Mouse (Mus musculus) brain, embryonic 14.5 days (tissue): ENCODE results near the gene Ccdc3. TPM values are rescaled to one million over a fixed set of nuclear protein-coding genes. Genes with fewer than 3 reads are reported as not detected.

Source experiments
- DNase-seq: peaks from one replicate; pipeline ENCODE4 v3.0.0-alpha.2; 2011; ENCODE audit warnings: low read depth
- CTCF ChIP-seq: fragments of 200-500 bp; IDR thresholded peaks from 2 replicates; pipeline ENCODE4 v1.5.1; 2012; ENCODE audit warnings: inconsistent platforms, mild to moderate bottlenecking, moderate library complexity, borderline replicate concordance; ENCODE audit not compliant: insufficient read depth, insufficient read length; ENCODE audit errors: extremely low read depth
- POLR2A ChIP-seq: fragments of 200-500 bp; IDR thresholded peaks from 2 replicates; pipeline ENCODE4 v1.6.1; 2012; ENCODE audit warnings: mild to moderate bottlenecking, inconsistent platforms, borderline replicate concordance; ENCODE audit not compliant: poor library complexity, insufficient read depth, insufficient read length, severe bottlenecking; ENCODE audit errors: extremely low read depth
- polyA plus RNA-seq: library from polyadenylated mRNA; depleted of rRNA; stranded (reverse); fragments of >200 nt; gene quantifications from 2 replicates; pipeline ENCODE4 v1.2.3, GENCODE M21; 2012

The Ccdc3 gene
- polyA plus RNA-seq, 1 experiment, result 10.2 TPM

GRCm38 (mm10) chr2:5200817-5201364 lies 63.3 kb downstream of the Ccdc3 start:
- TF ChIP-seq CTCF, result no peak
- TF ChIP-seq POLR2A, result no peak
- peak; percentile 13 for DNase-seq

DNA sequence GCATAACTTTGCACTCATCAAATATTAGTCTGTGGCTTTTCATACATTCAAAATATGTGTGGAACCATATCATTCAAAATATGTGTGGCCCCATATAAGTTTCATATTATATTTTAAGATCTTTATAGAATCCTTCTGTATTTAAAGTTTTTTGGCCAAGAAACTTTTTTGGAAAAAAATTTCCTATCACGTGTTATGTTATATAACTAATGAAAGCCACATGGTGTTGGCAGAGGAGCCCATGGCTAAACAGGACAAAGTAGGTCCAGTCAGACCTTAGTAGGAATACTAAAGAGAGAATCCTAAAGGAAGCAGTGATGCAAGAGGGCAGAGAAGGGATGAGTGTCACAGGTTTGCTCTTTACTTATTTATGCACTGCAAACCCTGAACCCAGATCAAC lies 65.6 kb downstream of the Ccdc3 start:
- no peak for DNase-seq
- TF ChIP-seq CTCF, result no peak
- no peak for TF ChIP-seq POLR2A

DNA sequence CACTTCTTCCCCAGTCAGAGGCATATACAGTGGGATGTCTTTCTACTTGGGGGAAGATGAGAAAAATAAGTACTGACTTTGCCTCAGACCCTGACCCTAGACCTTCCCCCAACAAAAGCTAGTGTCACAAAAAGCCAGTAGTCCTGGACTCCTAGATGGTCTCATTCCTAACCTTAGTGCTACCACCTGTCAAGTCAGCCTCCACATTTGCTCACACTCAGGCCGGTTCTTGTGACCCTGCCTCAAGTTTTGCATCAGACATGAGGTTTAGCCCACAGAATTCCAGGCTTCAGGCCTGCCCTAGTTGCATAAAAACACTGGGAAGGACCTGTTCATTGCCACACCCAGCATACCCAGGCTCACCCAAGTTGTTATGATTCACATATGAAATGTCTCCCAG lies 67.4 kb downstream of the Ccdc3 start:
- TF ChIP-seq POLR2A (no peak), CTCF (no peak)
- no peak for DNase-seq

DNA sequence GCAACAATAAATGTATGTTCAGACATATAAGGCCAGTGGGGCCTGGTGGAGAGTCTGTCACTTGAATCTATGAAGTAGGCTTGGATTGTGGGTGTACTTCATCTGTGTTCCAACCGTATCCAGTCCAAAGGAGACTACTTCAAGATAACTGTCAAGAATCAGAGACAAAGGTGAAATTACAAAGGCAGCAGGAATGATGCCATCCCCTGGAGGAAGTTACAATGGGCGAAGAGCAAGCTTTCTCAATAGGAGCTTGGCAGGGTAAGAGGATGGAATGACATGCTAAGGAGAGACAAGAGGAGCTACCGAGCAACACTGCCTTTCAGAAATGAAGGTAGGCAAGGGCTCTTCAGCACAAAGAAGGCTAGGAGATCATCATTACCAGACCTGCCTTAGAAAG lies 69.1 kb downstream of the Ccdc3 start:
- DNase-seq, result no peak
- no peak for TF ChIP-seq POLR2A
- TF ChIP-seq CTCF, result no peak

DNA sequence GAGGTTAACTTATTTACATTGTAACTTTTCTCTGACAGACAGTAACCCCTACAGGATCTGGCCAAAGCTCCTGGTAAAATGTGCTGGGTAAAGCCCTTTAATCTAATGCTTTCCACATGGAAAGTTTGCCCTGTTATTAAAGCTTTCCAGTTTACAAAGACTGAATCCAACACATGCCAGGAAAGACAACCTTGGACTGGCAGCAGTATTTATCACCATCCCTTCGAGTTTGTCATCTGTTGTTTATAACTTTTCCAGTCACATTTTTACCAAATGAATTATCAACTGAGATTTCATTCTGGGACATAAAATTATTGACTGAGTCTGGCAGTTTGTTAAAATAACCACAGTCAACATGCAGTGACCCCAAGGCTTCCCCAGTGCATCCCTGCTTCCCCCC lies 77.0 kb downstream of the Ccdc3 start:
- DNase-seq, result no peak
- no peak for TF ChIP-seq CTCF

- no peak for TF ChIP-seq CTCF
- no peak for TF ChIP-seq POLR2A
- DNase-seq, result no peak
Measured at GRCm38 (mm10) chr2:5215252-5215815, 77.8 kb downstream of the Ccdc3 start.

DNA sequence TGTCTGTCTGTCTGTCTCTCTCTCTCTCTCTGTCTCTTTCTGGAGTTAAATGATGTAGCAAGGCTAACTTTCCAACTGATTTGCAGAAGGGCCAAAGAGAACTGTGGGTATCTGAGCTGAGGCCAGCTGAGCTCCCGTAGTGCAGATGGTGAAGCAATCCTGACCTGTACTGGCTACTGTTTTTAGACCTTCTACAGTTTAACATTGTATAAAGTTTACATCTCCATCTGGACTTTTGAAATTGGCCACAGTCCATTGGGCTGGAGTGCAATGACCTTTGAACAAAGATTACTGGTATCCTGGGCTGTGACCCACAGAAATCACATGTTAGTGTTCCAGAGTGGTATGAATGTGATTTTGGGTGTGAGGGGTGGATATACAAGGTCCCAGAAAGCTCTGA lies 81.6 kb downstream of the Ccdc3 start:
- TF ChIP-seq CTCF, result no peak
- TF ChIP-seq POLR2A, result no peak
- no peak for DNase-seq

GRCm38 (mm10) chr2:5219847-5220375 lies 82.3 kb downstream of the Ccdc3 start:
- no peak for TF ChIP-seq POLR2A
- TF ChIP-seq CTCF, result no peak
- DNase-seq, result no peak

DNA sequence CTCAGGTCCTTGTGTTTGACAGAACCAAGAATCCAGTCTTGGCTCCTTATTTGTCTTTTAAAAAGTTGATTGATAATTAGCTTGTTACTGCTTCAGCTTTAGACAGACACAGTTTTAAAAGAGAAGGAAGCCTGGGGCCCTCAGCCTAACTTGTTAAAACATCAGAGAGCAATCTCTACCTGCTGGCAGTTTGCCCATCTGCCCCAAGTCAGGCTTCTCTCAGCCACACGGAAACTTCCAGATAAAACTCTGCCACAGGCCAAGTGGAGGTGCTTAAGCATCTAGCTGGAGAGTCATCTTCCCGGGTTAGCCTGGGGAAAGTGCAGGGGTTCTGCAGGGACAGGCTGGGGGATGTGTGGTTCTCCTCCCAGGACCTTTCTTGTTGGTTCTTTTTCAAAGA lies 85.0 kb downstream of the Ccdc3 start:
- no peak for TF ChIP-seq POLR2A
- TF ChIP-seq CTCF, result no peak
- DNase-seq, result no peak

DNA sequence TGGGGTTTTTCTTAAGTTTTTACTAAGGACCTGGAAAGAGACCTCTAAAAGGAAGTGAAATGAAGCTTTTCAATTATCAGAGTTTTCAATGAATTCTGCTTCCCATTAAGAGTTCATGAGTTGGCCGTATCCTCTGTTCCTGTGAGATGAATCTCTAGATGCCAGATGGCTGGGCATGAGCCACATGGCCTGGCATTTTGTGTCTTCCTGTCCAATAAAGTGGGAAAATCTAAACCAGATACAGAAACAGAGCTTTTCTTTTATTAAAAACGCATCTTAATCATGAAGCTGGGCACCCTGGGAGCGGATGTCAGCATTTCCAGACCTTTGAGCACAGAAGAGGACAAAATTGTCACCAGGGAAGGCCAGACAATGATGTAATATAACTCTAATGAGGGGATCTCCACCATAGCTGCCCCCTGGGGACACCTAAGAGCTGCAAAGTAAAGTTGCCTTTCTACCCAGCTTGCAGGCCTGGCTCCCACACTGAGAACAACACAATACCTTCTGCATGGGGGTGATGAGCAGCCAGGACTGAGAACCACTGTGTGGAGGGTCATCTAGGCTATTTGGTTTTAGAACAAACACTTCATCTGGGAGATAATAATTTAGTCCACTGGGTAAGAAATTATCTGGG lies 99.4 kb downstream of the Ccdc3 start:
- DNase-seq, result peak; percentile 29
- TF ChIP-seq CTCF, result no peak
- TF ChIP-seq POLR2A, result no peak

- TF ChIP-seq CTCF (no peak), POLR2A (no peak)
- no peak for DNase-seq
Measured at GRCm38 (mm10) chr2:5237870-5238269, 100.3 kb downstream of the Ccdc3 start.

GRCm38 (mm10) chr2:5239492-5239891 lies 101.9 kb downstream of the Ccdc3 start:
- TF ChIP-seq CTCF, result no peak
- TF ChIP-seq POLR2A, result no peak
- DNase-seq, result no peak
